Mouse (Mus musculus) heart, adult 9 months (tissue): ENCODE measurements at regions not wholly inside any gene's neighbourhood (a gene's known extent, or its start where the extent isn't known, plus 50 kb on each side); places are given as distances from the start of the nearest gene placed in this dataset.

Source experiments
- DNase-seq, 2 experiments: peaks; one replicate each; pipeline ENCODE4 v3.0.0; 2022; ENCODE audit warnings: low spot score in 2 of 2

DNA sequence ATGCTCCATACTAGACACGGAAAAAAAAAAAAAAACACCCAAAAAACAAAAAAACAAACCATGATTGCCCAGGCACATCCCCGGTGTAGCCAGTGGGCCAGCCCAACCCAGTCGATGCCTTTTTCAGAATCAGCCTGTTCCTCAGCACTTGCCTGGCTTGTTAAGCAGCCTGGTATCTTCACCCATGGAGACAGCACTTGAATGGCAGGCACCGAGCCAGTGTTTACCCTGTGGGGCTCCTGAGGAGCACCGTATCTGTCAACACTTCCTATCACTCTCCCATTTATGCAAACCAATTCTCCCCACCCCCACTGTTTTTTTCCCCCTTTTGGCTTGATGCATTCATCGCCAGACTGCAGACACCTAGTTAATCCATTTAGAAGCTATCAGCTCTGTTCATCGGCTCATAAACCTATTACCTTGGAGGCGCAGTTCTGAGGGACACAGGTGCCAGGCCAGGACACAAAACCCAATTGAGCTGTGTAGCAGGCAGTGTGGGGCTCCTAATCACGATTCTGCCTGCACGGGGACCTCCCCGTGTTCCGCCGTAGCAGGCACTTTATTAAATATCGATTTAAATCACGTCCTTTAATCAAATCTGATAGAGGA is 537.8 kb downstream of the Ofcc1 start:
- DNase-seq, result no peak

- no peak for DNase-seq
Measured at GRCm38 (mm10) chr13:39774554-39774953, 586.7 kb downstream of the Ofcc1 start.

DNA sequence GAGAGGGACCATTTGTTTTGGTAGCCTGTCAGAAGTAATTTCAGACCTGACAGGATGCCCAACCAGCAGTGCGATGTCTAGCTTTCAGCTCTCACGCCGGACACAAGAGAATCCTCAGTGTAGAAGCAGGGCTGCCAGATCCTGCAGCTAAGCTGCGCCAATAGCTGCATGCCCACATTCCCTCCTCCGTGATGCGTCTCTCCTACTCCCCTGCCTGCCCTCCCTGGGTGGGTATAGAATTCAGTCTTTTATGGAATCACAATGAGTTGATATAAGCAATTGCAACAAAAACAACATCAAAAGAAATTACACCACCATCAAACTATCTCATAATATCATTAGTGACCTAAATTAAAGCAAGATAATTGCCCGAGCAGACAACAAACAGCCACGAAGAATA is 587.1 kb downstream of the Ofcc1 start:
- DNase-seq, result no peak

GRCm38 (mm10) chr13:39769228-39769627 is 592.0 kb downstream of the Ofcc1 start:
- DNase-seq, result no peak

DNA sequence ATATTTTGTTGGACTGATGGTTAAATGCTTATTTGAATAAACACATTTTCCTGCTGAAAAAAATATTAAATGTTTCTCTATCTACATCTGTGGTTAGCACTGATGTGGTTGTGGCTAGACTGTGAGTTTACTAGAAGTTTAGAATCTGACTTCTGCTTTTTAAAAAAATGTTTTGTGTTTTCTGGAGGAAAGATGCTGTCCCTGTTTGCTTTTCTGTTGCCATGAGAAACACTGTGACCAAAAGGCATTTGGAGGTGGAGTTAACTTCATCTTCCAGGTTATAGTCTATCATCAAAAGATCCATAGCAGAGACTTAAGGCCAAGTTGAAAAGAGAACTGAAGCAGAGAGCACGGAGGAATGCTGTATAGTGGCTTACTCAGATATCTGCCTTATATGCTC is 594.4 kb downstream of the Ofcc1 start:
- no peak for DNase-seq
